Mouse (Mus musculus) kidney, postnatal 0 days (tissue): ENCODE data around the gene Ndufaf2. TPM values are rescaled to one million over a fixed set of nuclear protein-coding genes. Genes with fewer than 3 reads are reported as not detected.

Experiments
- ATAC-seq: fragments of 200-750 bp; cut with Nextera tagmentation; replicated peaks from 2 replicates; pipeline ENCODE4 v1.8.0; 2017; ENCODE audit warnings: low read depth, moderate number of reproducible peaks, moderate TSS enrichment, moderate library complexity; ENCODE audit not compliant: low FRiP score
- DNase-seq: peaks from one replicate; pipeline ENCODE4 v3.0.0-alpha.2; 2016; ENCODE audit warnings: low spot score
- H3K27ac ChIP-seq: fragments of 300-500 bp; sonication (generic); 2 replicates; pipeline ENCODE4 v1.5.1; 2014; ENCODE audit warnings: mild to moderate bottlenecking
- H3K27me3 ChIP-seq: fragments of 300-500 bp; sonication (generic); 2 replicates; pipeline ENCODE4 v1.6.1; 2014; ENCODE audit warnings: low read length, mixed read lengths; ENCODE audit not compliant: insufficient read depth
- H3K36me3 ChIP-seq: fragments of 300-500 bp; sonication (generic); 2 replicates; pipeline ENCODE4 v1.6.1; 2014; ENCODE audit warnings: low read length, mixed read lengths; ENCODE audit not compliant: insufficient read depth
- H3K4me1 ChIP-seq: fragments of 300-500 bp; sonication (generic); replicated peaks from 2 replicates; pipeline ENCODE4 v1.6.1; 2014; ENCODE audit warnings: antibody characterized with exemption, low read length, mixed read lengths; ENCODE audit not compliant: insufficient read depth
- H3K4me2 ChIP-seq: fragments of 300-500 bp; sonication (generic); 2 replicates; pipeline ENCODE4 v1.6.1; 2014; ENCODE audit warnings: mild to moderate bottlenecking, low read length, moderate library complexity, mixed read lengths
- H3K4me3 ChIP-seq: fragments of 300-500 bp; sonication (generic); replicated peaks from 2 replicates; pipeline ENCODE4 v1.5.1; 2014; ENCODE audit warnings: low read depth, low read length
- H3K9ac ChIP-seq: fragments of 300-500 bp; sonication (generic); 2 replicates; pipeline ENCODE4 v1.6.1; 2014; ENCODE audit warnings: low read depth, low read length
- H3K9me3 ChIP-seq: fragments of 300-500 bp; sonication (generic); replicated peaks from 2 replicates; pipeline ENCODE4 v1.6.1; 2016; ENCODE audit warnings: low read length, inconsistent platforms, mixed read lengths
- CTCF ChIP-seq: IDR thresholded peaks from 2 replicates; pipeline ENCODE4 v1.5.1; 2016; ENCODE audit warnings: antibody characterized with exemption, low read depth, mild to moderate bottlenecking, moderate library complexity
- WGBS: fragments of 180-500 bp; shearing (Covaris S2); extraction: QIAGEN DNeasy Blood & Tissue Kit; methylation state at CpG from one replicate; pipeline ENCODE4 v1.1.7; 2014; 5-methylcytosine and 5-hydroxymethylcytosine counted together
- polyA plus RNA-seq: library from polyadenylated mRNA; unstranded; fragments of >200 nt; fragmentation: Nextera tagmentation; extraction: Ambion mirVana; gene quantifications from 2 replicates; pipeline ENCODE4 v1.2.1, GENCODE M21; 2015

The Ndufaf2 gene
- polyA plus RNA-seq, 1 experiment from 2014 or later = 79.3 TPM

- DNase-seq = peak; percentile 89
- no peak overlapping the region for H3K9ac ChIP-seq
- H3K4me3 ChIP-seq = no peak overlapping the region
- H3K4me1 ChIP-seq = no peaks in the 10 kb centered on the region
- peak; percentile 88 for TF ChIP-seq CTCF
- ATAC-seq = peak; percentile 26; the same call in 1 of the 2 replicates
- H3K27me3 ChIP-seq = no peaks in the 10 kb centered on the region
- 56% methylated on average over 8 of the region's 8 CpGs for WGBS
- no peaks in the 10 kb centered on the region for H3K9me3 ChIP-seq
- no peak overlapping the region for H3K27ac ChIP-seq
- no peak overlapping the region for H3K4me2 ChIP-seq
- H3K36me3 ChIP-seq = no peaks in the 10 kb centered on the region
These were observed 5.6 kb downstream of the Ndufaf2 start for GRCm38 (mm10) chr13:108152650-108153372.

DNA sequence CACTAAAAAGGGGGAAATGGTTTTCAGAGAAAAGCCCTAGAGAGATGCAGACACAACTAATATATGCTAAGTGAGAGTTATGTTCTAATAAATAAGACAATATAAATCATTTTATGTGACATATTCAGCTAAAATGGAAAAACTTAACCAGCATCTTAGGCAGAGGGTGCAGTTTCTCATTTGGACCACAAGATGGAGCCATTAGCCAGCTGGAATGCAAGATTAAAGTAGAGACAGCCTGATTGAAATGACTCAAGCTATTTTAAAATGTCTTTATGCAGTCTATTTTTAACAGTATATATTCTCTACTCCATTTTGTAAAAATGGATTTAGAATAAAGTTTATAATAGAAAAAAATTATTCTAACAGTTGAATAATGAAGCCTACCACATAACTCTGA is 6.6 kb downstream of the Ndufaf2 start:
- no peak overlapping the region for H3K27ac ChIP-seq
- ATAC-seq (no peak), DNase-seq (peak; percentile 70)
- H3K9me3 ChIP-seq = no peaks in the 10 kb centered on the region
- no peak overlapping the region for H3K4me2 ChIP-seq
- H3K4me1 ChIP-seq = no peaks in the 10 kb centered on the region
- TF ChIP-seq CTCF = peak; percentile 90
- H3K9ac ChIP-seq = no peak overlapping the region
- no peaks in the 10 kb centered on the region for H3K27me3 ChIP-seq
- no peak overlapping the region for H3K4me3 ChIP-seq
- no peaks in the 10 kb centered on the region for H3K36me3 ChIP-seq

DNA sequence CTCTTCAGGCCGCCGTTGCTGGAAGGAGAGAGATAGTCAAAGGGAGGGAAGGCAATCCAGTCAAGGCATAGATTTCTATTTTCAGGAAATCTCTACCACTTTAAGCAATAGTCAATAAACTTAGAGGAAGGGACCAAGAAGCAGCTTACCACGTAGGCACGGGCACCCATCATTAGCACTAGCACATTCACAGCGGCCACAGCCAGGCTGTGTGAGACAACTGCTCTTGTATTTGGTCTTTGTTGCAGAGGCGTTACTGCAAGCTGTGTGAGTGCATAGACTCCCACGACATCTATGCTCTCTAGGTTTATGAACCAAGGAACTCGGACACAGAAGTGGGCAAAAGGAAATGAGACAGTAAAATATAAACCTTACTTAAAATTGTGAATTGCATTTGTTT is 14.3 kb downstream of the Ndufaf2 start:
- no peak for TF ChIP-seq CTCF
- Histone ChIP-seq H3K36me3 (no peaks in the 10 kb centered on the region), H3K4me1 (no peaks in the 10 kb centered on the region), H3K9me3 (no peaks in the 10 kb centered on the region), H3K9ac (no peak overlapping the region), H3K4me2 (no peak overlapping the region), H3K27ac (no peak overlapping the region), H3K27me3 (no peaks in the 10 kb centered on the region), H3K4me3 (no peak overlapping the region)
- ATAC-seq (no peak), DNase-seq (no peak)
- 73% methylated on average over 8 of the region's 8 CpGs for WGBS

- no peak overlapping the region for H3K4me2 ChIP-seq
- 60% methylated on average over 5 of the region's 5 CpGs for WGBS
- no peak for DNase-seq
- no peak overlapping the region for H3K9ac ChIP-seq
- H3K4me1 ChIP-seq = no peaks in the 10 kb centered on the region
- H3K9me3 ChIP-seq = no peaks in the 10 kb centered on the region
- ATAC-seq = no peak
- H3K36me3 ChIP-seq = no peaks in the 10 kb centered on the region
- H3K27ac ChIP-seq = no peak overlapping the region
- H3K4me3 ChIP-seq = no peak overlapping the region
- no peak for TF ChIP-seq CTCF
- no peaks in the 10 kb centered on the region for H3K27me3 ChIP-seq
These were observed 19.9 kb downstream of the Ndufaf2 start for GRCm38 (mm10) chr13:108138403-108138977.

DNA sequence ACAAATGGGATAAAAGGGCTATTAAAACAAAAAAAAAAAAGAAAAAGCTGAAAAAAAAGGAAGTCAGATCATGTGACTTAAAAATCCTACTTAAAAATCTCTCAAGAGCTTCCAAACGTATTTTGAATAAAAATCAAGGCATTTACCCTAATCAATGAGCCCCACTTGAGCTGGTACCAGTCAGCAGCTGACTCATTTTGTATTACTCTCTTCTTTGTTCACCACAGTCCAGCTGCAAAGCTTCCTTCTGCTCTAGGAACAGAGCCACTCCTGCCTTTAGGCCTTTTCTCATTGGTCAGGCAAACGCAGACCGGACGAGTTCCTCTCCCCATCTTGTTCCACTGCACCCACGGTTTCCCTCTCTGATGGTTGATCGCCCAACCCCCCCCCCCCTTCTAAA is 22.8 kb downstream of the Ndufaf2 start:
- Histone ChIP-seq H3K4me3 (no peak overlapping the region), H3K9me3 (no peaks in the 10 kb centered on the region), H3K9ac (no peak overlapping the region), H3K36me3 (no peaks in the 10 kb centered on the region), H3K4me1 (no peaks in the 10 kb centered on the region), H3K27me3 (no peaks in the 10 kb centered on the region), H3K27ac (no peak overlapping the region), H3K4me2 (no peak overlapping the region)
- ATAC-seq (no peak), DNase-seq (no peak)
- no peak for TF ChIP-seq CTCF
- WGBS = 82% methylated on average over 6 of the region's 6 CpGs

- Histone ChIP-seq H3K4me3 (no peak overlapping the region), H3K4me2 (no peak overlapping the region), H3K36me3 (no peaks in the 10 kb centered on the region), H3K9ac (no peak overlapping the region), H3K27me3 (no peaks in the 10 kb centered on the region), H3K4me1 (no peaks in the 10 kb centered on the region), H3K27ac (no peak overlapping the region; the same call in 1 of the 2 replicates), H3K9me3 (no peaks in the 10 kb centered on the region)
- no peak for TF ChIP-seq CTCF
- ATAC-seq (no peak; the same call in 1 of the 2 replicates), DNase-seq (no peak)
- WGBS = 39% methylated on average over 6 of the region's 6 CpGs
These were observed 26.2 kb downstream of the Ndufaf2 start for GRCm38 (mm10) chr13:108132031-108132819.
